Mouse (Mus musculus): ENCODE results near the gene Zfp383. TPM values are rescaled to one million over a fixed set of nuclear protein-coding genes. Genes with fewer than 3 reads are reported as not detected.

The Zfp383 gene
- total and polyA plus RNA-seq, 2 experiments = 0.51 to 3.2 TPM

DNA sequence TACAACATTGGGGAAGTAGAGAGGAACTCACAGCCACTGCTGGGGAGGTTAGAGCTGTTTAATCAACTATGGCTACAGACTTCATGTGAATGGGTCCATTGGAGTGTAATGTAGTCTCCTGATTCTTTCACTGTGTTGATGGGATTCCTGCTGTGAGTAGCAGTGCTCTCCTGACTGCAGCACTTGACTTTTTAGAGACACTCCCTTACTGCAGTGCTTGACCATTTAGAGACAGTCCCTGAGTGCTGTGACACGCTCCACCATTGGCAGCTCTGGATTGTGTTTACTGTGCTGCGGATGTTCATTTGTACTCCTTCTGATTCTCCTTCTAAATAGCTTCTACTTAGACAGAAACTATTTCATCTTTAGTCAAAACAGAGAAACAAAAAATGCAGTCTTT, 34.7 kb downstream of the Zfp383 start:
- 66% methylated on average over 2 of the region's 2 CpGs for WGBS
- Histone ChIP-seq H3K79me2 (ENCODE audit: control insufficient read depth, insufficient read depth, low read length) (no peaks in the 10 kb centered on the region), H3K27me3 (ENCODE audit: control insufficient read depth, insufficient read depth, low read length) (no peaks in the 10 kb centered on the region), H3K4me1 (ENCODE audit: control insufficient read depth, insufficient read depth, low read length) (no peaks in the 10 kb centered on the region), H3K4me3 (ENCODE audit: insufficient read depth, low read depth, low read length) (no peak overlapping the region), H3K36me3 (ENCODE audit: control insufficient read depth, insufficient read depth, low read length) (peaks cover 7% of the 10 kb centered on the region), H3K27ac (replicated peaks; ENCODE audit: insufficient read depth, low read depth, low read length) (no peak overlapping the region), H3K9ac (ENCODE audit: low read depth, low read length) (no peak overlapping the region)
- TF ChIP-seq POLR2A (IDR thresholded peaks at IDR 0.05; ENCODE audit: extremely low read depth, insufficient read depth, low read length) (no peak), CTCF (IDR thresholded peaks at IDR 0.05; ENCODE audit: low read depth, low read length) (no peak)
- peak; percentile 10 for DNase-seq (ENCODE audit: extremely low read depth, low read depth, low spot score)

DNA sequence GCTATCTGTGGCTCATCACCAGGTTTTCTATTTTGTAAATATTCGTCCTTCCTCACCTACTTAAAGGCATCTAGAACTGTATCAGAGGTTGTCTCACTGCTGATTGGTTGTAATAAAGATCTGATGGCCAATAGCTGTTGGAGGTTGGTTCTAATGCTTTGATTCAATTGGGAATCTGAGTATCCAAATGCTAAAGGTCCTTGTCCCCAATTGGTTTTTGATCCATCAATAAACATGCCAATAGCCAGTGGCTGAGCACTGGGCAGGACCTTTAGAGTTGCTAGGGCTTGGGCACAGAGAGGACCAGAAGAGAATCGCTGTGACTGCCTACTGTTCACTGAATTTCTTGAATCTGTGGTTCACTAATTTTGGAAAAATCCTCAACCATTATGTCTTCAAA, 35.7 kb downstream of the Zfp383 start:
- Histone ChIP-seq H3K36me3 (ENCODE audit: control insufficient read depth, insufficient read depth, low read length) (peaks cover 7% of the 10 kb centered on the region; the same call in 1 of the 2 replicates), H3K4me3 (ENCODE audit: insufficient read depth, low read depth, low read length) (no peak overlapping the region), H3K27me3 (ENCODE audit: control insufficient read depth, insufficient read depth, low read length) (no peaks in the 10 kb centered on the region), H3K9ac (ENCODE audit: low read depth, low read length) (no peak overlapping the region), H3K79me2 (ENCODE audit: control insufficient read depth, insufficient read depth, low read length) (no peaks in the 10 kb centered on the region), H3K4me1 (ENCODE audit: control insufficient read depth, insufficient read depth, low read length) (no peaks in the 10 kb centered on the region), H3K27ac (replicated peaks; ENCODE audit: insufficient read depth, low read depth, low read length) (no peak overlapping the region)
- DNase-seq (ENCODE audit: extremely low read depth, low read depth, low spot score) = no peak
- TF ChIP-seq POLR2A (IDR thresholded peaks at IDR 0.05; ENCODE audit: extremely low read depth, insufficient read depth, low read length) (no peak), CTCF (IDR thresholded peaks at IDR 0.05; ENCODE audit: low read depth, low read length) (no peak)
- WGBS = 89% methylated on average over 2 of the region's 2 CpGs

DNA sequence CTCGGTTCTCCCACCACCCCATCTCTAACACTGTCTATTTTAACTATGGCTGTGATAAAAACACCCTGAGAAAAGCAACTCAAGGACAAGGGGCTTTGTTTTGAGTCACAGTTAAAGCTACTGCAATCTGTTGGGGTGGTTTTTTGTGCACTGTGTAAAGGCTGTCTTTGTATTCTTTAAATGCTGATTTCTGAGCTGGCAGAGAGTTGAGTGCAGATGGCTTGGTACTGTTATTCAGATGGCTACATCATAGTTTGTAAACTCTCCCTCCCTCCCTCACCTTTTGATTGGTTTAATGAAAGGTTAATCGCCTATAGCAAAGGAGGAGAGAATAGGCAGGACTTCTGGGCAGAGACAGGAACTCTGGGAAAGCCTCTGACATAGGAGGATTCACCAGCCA, 36.2 kb downstream of the Zfp383 start:
- WGBS = 93% methylated on average over 2 of the region's 2 CpGs
- Histone ChIP-seq H3K27ac (replicated peaks; ENCODE audit: insufficient read depth, low read depth, low read length) (no peak overlapping the region), H3K4me3 (ENCODE audit: insufficient read depth, low read depth, low read length) (no peak overlapping the region)

DNA sequence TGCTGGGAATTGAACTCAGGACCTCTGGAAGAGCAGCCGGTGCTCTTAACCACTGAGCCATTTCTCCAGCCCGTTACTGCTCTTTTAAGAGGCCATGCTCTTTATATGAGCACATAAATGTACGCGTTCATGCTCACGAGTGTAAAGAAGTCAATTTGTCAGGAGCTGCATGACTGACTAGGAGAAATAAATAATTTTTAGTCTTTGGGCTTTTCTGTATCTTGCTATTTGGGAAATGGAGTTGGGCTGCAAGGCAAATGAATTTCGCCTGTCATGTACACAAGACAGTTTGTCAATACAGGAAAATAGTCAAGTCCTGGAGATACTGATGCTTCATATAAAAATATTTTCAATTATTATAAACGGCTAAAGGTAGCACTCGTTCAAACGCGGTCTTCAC, 45.1 kb downstream of the Zfp383 start:
- no peak for TF ChIP-seq POLR2A (IDR thresholded peaks at IDR 0.05; ENCODE audit: extremely low read depth, insufficient read depth, low read length)
- no peak for TF ChIP-seq CTCF (IDR thresholded peaks at IDR 0.05; ENCODE audit: low read depth, low read length)
- Histone ChIP-seq H3K27me3 (ENCODE audit: control insufficient read depth, insufficient read depth, low read length) (no peaks in the 10 kb centered on the region), H3K9ac (ENCODE audit: low read depth, low read length) (peak overlapping the region; percentile 87; the same call in 1 of the 2 replicates), H3K79me2 (ENCODE audit: control insufficient read depth, insufficient read depth, low read length) (no peaks in the 10 kb centered on the region), H3K27ac (replicated peaks; ENCODE audit: insufficient read depth, low read depth, low read length) (no peak overlapping the region), H3K4me3 (ENCODE audit: insufficient read depth, low read depth, low read length) (peak overlapping the region; percentile 84; the same call in 1 of the 2 replicates), H3K4me1 (ENCODE audit: control insufficient read depth, insufficient read depth, low read length) (no peaks in the 10 kb centered on the region), H3K36me3 (ENCODE audit: control insufficient read depth, insufficient read depth, low read length) (0 out of 2 replicates have a peak, but pooled peaks cover 4% of the 10 kb centered on the region)
- 54% methylated on average over 10 of the region's 10 CpGs for WGBS
- DNase-seq (ENCODE audit: extremely low read depth, low read depth, low spot score) = no peak

More for the DNA sequence above, 36.2 kb downstream of the Zfp383 start:
- no peaks in the 10 kb centered on the region for H3K27me3 ChIP-seq (ENCODE audit: control insufficient read depth, insufficient read depth, low read length)
- H3K36me3 ChIP-seq (ENCODE audit: control insufficient read depth, insufficient read depth, low read length) = peaks cover 9% of the 10 kb centered on the region; the same call in 1 of the 2 replicates
- H3K9ac ChIP-seq (ENCODE audit: low read depth, low read length) = no peak overlapping the region
- TF ChIP-seq POLR2A (IDR thresholded peaks at IDR 0.05; ENCODE audit: extremely low read depth, insufficient read depth, low read length) (no peak), CTCF (IDR thresholded peaks at IDR 0.05; ENCODE audit: low read depth, low read length) (no peak)
- H3K4me1 ChIP-seq (ENCODE audit: control insufficient read depth, insufficient read depth, low read length) = no peaks in the 10 kb centered on the region
- no peak for DNase-seq (ENCODE audit: extremely low read depth, low read depth, low spot score)
- no peaks in the 10 kb centered on the region for H3K79me2 ChIP-seq (ENCODE audit: control insufficient read depth, insufficient read depth, low read length)

DNA sequence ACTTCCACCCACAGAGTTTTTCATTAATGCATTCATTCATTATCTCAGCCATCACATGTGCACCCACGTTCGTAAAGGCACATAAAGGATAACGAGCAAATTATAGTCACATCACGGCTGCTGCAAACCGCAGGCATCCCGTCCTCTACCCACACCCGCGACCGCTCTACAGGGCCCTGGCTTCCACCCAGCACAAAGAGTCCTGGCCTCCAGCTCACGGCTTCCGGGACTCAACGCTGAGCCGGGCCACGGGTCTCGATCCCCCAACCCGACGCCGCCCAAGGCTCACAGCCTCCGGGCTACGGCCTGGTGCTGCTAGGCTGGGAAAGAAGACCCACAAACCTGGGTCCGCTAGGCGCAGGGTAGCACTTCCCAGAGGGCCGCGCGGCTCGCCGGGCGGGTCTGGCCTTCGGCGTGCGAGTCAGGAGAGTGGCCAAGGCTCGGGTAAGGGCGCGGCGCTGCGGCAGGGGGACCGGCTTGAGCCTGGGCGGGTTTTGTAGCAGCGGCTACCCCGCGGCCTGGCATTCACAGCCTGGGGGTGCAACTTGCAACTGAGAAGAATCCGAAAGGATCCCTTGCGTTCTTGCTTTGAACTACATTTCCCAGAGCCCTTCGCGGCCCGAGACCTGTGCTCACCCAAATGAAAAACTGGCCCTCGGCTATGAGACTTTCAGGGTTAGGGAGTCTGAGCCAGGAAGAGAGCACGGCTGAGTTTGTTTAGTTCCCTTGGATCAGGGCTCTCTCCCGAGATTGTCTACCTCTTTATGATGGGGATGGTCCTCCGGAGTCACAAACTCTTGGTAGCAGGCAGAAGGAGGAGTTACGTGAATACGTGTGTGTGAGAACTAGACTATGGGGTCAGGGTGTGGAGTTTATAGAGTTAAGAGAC, 45.7 kb downstream of the Zfp383 start, which contains the start of gene Zfp74:
TSS of gene Zfp74 (minus strand) at position 577 of the 889 bp plus-strand sequence.
- Histone ChIP-seq H3K4me3 (ENCODE audit: insufficient read depth, low read depth, low read length) (peak within 1 kb of the TSS; percentile 84), H3K27ac (replicated peaks; ENCODE audit: insufficient read depth, low read depth, low read length) (peak within 1 kb of the TSS; percentile 85), H3K36me3 (ENCODE audit: control insufficient read depth, insufficient read depth, low read length) (0 out of 2 replicates have a peak, but pooled peaks cover 2% of the 10 kb centered on the region), H3K27me3 (ENCODE audit: control insufficient read depth, insufficient read depth, low read length) (no peaks in the 10 kb centered on the region), H3K4me1 (ENCODE audit: control insufficient read depth, insufficient read depth, low read length) (no peaks in the 10 kb centered on the region), H3K9ac (ENCODE audit: low read depth, low read length) (peak within 1 kb of the TSS; percentile 87), H3K79me2 (ENCODE audit: control insufficient read depth, insufficient read depth, low read length) (no peaks in the 10 kb centered on the region)
- WGBS = 1% methylated on average over 52 of the region's 52 CpGs
- TF ChIP-seq POLR2A (IDR thresholded peaks at IDR 0.05; ENCODE audit: extremely low read depth, insufficient read depth, low read length) = 0 out of 2 replicates have a peak, but pooled peaks have one; percentile 38
- TF ChIP-seq CTCF (IDR thresholded peaks at IDR 0.05; ENCODE audit: low read depth, low read length) = no peak
- peak; percentile 86 for DNase-seq (ENCODE audit: extremely low read depth, low read depth, low spot score)
